Mouse (Mus musculus) thymus, adult 2 months (tissue): ENCODE data around the gene Negr1. TPM values are rescaled to one million over a fixed set of nuclear protein-coding genes. Genes with fewer than 3 reads are reported as not detected.

Source experiments
- DNase-seq: peaks from one replicate; pipeline ENCODE4 v3.0.0; 2021
- H3K27ac ChIP-seq: fragments of 200-500 bp; 2 replicates; pipeline ENCODE4 v1.5.1; 2012; ENCODE audit warnings: low read length, control low read depth; ENCODE audit not compliant: control insufficient read depth, insufficient read depth
- H3K27me3 ChIP-seq: fragments of 200-500 bp; 2 replicates; pipeline ENCODE4 v1.6.1; 2012; ENCODE audit warnings: mild to moderate bottlenecking, low read length, moderate library complexity, mixed read lengths; ENCODE audit not compliant: control insufficient read depth, insufficient read depth
- H3K36me3 ChIP-seq: fragments of 200-500 bp; 2 replicates; pipeline ENCODE4 v1.6.1; 2012; ENCODE audit warnings: mild to moderate bottlenecking, low read length, moderate library complexity; ENCODE audit not compliant: control insufficient read depth, insufficient read depth
- H3K4me1 ChIP-seq: fragments of 200-500 bp; replicated peaks from 2 replicates; pipeline ENCODE4 v1.6.1; 2012; ENCODE audit warnings: low read length; ENCODE audit not compliant: control insufficient read depth, insufficient read depth
- H3K4me3 ChIP-seq: fragments of 200-500 bp; 2 replicates; pipeline ENCODE4 v1.5.1; 2012; ENCODE audit warnings: mild to moderate bottlenecking, low read length, control low read depth, moderate library complexity; ENCODE audit not compliant: control insufficient read depth, insufficient read depth
- CTCF ChIP-seq: fragments of 200-500 bp; IDR thresholded peaks from 2 replicates; pipeline ENCODE4 v1.5.1; 2012; ENCODE audit warnings: mild to moderate bottlenecking, control low read depth, low read length, moderate library complexity, borderline replicate concordance; ENCODE audit not compliant: control insufficient read depth, poor library complexity, insufficient read depth; ENCODE audit errors: extremely low read depth
- POLR2A ChIP-seq: fragments of 200-500 bp; IDR thresholded peaks from 2 replicates; pipeline ENCODE4 v1.6.1; 2012; ENCODE audit warnings: mild to moderate bottlenecking, low read length, control low read depth, moderate library complexity; ENCODE audit not compliant: control insufficient read depth, poor library complexity, insufficient read depth; ENCODE audit errors: extremely low read depth
- WGBS: fragments of 180-500 bp; shearing (Covaris S2); methylation state at CpG from one replicate; pipeline ENCODE4 v1.1.7; 2018; 5-methylcytosine and 5-hydroxymethylcytosine counted together
- polyA plus RNA-seq: library from polyadenylated mRNA; depleted of rRNA; stranded (reverse); fragments of >200 nt; gene quantifications from 2 replicates; pipeline ENCODE4 v1.2.3, GENCODE M21; 2012

Gene Negr1
- polyA plus RNA-seq, 1 experiment = 0.67 TPM

DNA sequence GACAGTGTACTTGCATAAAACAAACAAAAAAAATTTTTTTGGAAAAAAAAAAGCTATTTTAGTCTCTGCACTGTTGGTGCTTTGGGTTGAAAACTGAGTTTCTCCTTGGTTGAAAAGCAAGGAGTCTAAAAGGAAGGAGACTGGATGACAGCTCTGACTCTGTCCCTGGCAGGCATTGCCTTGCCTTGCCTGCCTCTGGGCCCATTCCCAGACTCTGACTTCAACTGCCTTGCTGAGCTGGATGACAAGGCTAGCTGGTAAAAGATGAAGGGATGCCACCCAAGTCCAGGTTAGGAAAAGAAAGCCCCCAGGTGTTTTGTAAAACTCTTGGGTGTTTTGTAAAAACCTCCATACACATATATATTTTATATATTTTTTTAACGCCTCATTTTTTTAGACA is 712.5 kb downstream of the Negr1 start:
- DNase-seq = no peak
- TF ChIP-seq POLR2A (no peak), CTCF (no peak)
- Histone ChIP-seq H3K4me1 (no peaks in the 10 kb centered on the region), H3K4me3 (no peak overlapping the region), H3K27me3 (no peaks in the 10 kb centered on the region), H3K36me3 (no peaks in the 10 kb centered on the region), H3K27ac (no peak overlapping the region)
- WGBS = 97% methylated on average over 1 of the region's 1 CpGs

DNA sequence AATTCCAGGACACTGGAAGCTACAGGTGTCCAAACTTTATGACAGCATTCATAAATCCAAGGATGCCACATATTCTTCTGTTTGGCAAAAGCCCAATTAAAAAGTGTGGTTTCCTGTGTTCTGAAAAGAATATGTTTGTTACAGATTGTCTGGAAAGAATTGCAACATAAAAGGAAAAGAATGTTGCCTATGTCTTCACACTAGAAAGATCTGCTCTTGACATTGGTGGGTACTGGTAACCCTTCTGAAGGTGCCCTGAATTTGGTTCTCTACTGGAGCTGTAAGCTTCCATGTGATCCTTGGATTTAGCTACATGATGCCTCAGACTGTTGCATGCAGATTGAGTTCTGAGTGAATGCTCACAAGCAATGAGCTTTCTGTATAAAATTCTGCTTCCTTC is 718.1 kb downstream of the Negr1 start:
- no peaks in the 10 kb centered on the region for H3K36me3 ChIP-seq
- DNase-seq = no peak
- H3K4me1 ChIP-seq = no peaks in the 10 kb centered on the region
- H3K27ac ChIP-seq = no peak overlapping the region
- H3K4me3 ChIP-seq = no peak overlapping the region
- TF ChIP-seq POLR2A (no peak), CTCF (no peak)
- no peaks in the 10 kb centered on the region for H3K27me3 ChIP-seq

DNA sequence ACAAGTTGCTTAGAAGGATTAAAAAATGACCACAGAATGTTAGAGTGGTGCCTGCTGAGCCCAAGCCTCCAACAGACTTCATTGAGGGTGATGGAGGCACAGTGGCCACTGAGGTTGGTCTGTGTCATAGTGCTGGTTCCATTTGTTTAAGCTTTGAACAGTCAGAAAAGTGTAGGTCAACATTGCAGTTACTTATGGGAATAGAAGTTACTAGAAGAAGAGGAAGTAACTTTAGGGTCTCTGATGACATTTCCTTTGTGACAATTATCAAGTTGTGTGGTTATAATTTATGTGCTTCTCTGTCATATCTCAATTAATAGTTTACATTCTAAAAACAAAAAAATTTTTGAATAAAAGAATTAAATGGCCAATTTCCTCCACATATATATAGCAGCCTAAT is 719.7 kb downstream of the Negr1 start:
- DNase-seq = no peak
- H3K36me3 ChIP-seq = no peaks in the 10 kb centered on the region

GRCm38 (mm10) chr3:157291286-157291685 is 729.7 kb downstream of the Negr1 start:
- H3K27ac ChIP-seq = no peak overlapping the region
- 94% methylated on average over 1 of the region's 1 CpGs for WGBS

More for the DNA sequence above, 719.7 kb downstream of the Negr1 start:
- no peak overlapping the region for H3K4me3 ChIP-seq
- H3K27ac ChIP-seq = no peak overlapping the region
- no peaks in the 10 kb centered on the region for H3K27me3 ChIP-seq
- TF ChIP-seq POLR2A = no peak
- no peak for TF ChIP-seq CTCF
- H3K4me1 ChIP-seq = no peaks in the 10 kb centered on the region

DNA sequence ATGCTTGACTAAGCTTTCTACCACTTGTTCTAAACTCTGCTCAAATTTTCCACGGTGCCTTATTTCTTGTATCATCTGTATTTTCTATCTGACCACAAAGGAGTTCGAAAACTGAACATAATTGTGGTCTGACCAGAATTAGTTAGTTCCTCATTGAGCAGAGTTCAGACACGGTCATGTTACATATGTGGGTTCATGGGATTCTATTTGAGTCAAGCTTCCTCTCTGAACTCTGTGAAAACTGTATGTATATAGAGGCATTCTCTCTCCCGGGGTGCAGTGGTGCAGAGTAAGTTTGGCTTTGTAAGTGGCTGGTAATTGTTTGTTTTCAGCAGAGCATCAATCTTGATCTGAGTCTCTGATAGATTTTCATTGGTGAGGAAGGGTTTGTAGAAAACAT is 735.6 kb downstream of the Negr1 start:
- Histone ChIP-seq H3K4me3 (no peak overlapping the region), H3K36me3 (no peaks in the 10 kb centered on the region), H3K27ac (no peak overlapping the region), H3K4me1 (no peaks in the 10 kb centered on the region), H3K27me3 (no peaks in the 10 kb centered on the region)
- no peak for DNase-seq
- TF ChIP-seq POLR2A (no peak), CTCF (no peak)
- 10% methylated on average over 4 of the region's 4 CpGs for WGBS

More at GRCm38 (mm10) chr3:157291286-157291685, 729.7 kb downstream of the Negr1 start:
- no peaks in the 10 kb centered on the region for H3K36me3 ChIP-seq
- H3K4me1 ChIP-seq = no peaks in the 10 kb centered on the region
- DNase-seq = no peak
- no peak overlapping the region for H3K4me3 ChIP-seq
- no peaks in the 10 kb centered on the region for H3K27me3 ChIP-seq
- TF ChIP-seq POLR2A = no peak
- no peak for TF ChIP-seq CTCF

- TF ChIP-seq POLR2A = no peak
- TF ChIP-seq CTCF = no peak
- H3K4me1 ChIP-seq = no peaks in the 10 kb centered on the region
- WGBS = 88% methylated on average over 4 of the region's 4 CpGs
- H3K27ac ChIP-seq = no peak overlapping the region
- H3K36me3 ChIP-seq = no peaks in the 10 kb centered on the region
- no peak overlapping the region for H3K4me3 ChIP-seq
- no peaks in the 10 kb centered on the region for H3K27me3 ChIP-seq
- DNase-seq = no peak
Observed at GRCm38 (mm10) chr3:157303430-157304116, 742.0 kb downstream of the Negr1 start.
